Mouse (Mus musculus): Measurements from ENCODE around the gene Fancd2os. TPM values are rescaled to one million over a fixed set of nuclear protein-coding genes. Genes with fewer than 3 reads are reported as not detected.
A peak's percentile ranks its signal among the peaks of the same experiment; 100 is the strongest.

The Fancd2os gene
- total RNA-seq, 1 experiment = 0.45 TPM

- Histone ChIP-seq H3K36me3 (ENCODE audit: control insufficient read depth, insufficient read depth, low read length, poor library complexity, severe bottlenecking) (peaks cover 1% of the 10 kb centered on the region), H3K4me3 (ENCODE audit: insufficient read depth in 1 of 2, low read depth in 1 of 2, low read length in 2 of 2, poor library complexity in 1 of 2, severe bottlenecking in 1 of 2) (peak overlapping the region; percentile 25 to 57; a peak in 3 of 4 replicates), H3K27ac (ENCODE audit: insufficient read depth, low read depth, low read length, poor library complexity, severe bottlenecking) (no peak overlapping the region), H3K4me1 (ENCODE audit: control insufficient read depth in 2 of 2, insufficient read depth in 2 of 2, low read length in 2 of 2, poor library complexity in 1 of 2) (no peaks in the 10 kb centered on the region), H3K9me3 (ENCODE audit: control insufficient read depth, insufficient read depth, low read depth, low read length) (no peaks in the 10 kb centered on the region), H3K9ac (ENCODE audit: insufficient read depth, low read depth, low read length, poor library complexity, severe bottlenecking) (no peak overlapping the region; the same call in 1 of the 2 replicates)
- TF ChIP-seq MAFK (IDR thresholded peaks at IDR 0.05; ENCODE audit: insufficient read depth, low read depth, low read length) = no peak
- peak; percentile 80 for TF ChIP-seq ZNF384 (IDR thresholded peaks at IDR 0.05; ENCODE audit: low read depth, low read length)
- DNase-seq (ENCODE audit: low read depth, low spot score) = no peak
- in situ Hi-C loops (cut with MboI; ENCODE audit: low sequenced_read_pairs in 2 of 2, unreplicated experiment in 2 of 2) = no loop called here
Measured at GRCm38 (mm10) chr6:113623386-113623785, 22.9 kb upstream of the Fancd2os start.

GRCm38 (mm10) chr6:113615489-113615888 lies 15.0 kb upstream of the Fancd2os start:
- Histone ChIP-seq H3K9ac (ENCODE audit: insufficient read depth, low read depth, low read length, poor library complexity, severe bottlenecking) (no peak overlapping the region), H3K27ac (ENCODE audit: insufficient read depth, low read depth, low read length, poor library complexity, severe bottlenecking) (no peak overlapping the region), H3K4me1 (ENCODE audit: control insufficient read depth in 2 of 2, insufficient read depth in 2 of 2, low read length in 2 of 2, poor library complexity in 1 of 2) (peaks cover 0 to 8% of the 10 kb centered on the region in 2 experiments; a peak in 1 of 4 replicates), H3K4me3 (ENCODE audit: insufficient read depth in 1 of 2, low read depth in 1 of 2, low read length in 2 of 2, poor library complexity in 1 of 2, severe bottlenecking in 1 of 2) (no peak overlapping the region), H3K9me3 (ENCODE audit: control insufficient read depth, insufficient read depth, low read depth, low read length) (no peaks in the 10 kb centered on the region), H3K36me3 (ENCODE audit: control insufficient read depth, insufficient read depth, low read length, poor library complexity, severe bottlenecking) (peaks cover 15% of the 10 kb centered on the region)
- DNase-seq (ENCODE audit: low read depth, low spot score) = no peak
- in situ Hi-C loops (cut with MboI; ENCODE audit: low sequenced_read_pairs in 2 of 2, unreplicated experiment in 2 of 2) = no loop called here
- no peak for TF ChIP-seq MAFK (IDR thresholded peaks at IDR 0.05; ENCODE audit: insufficient read depth, low read depth, low read length)
- no peak for TF ChIP-seq HCFC1 (IDR thresholded peaks at IDR 0.05; ENCODE audit: borderline replicate concordance, insufficient read depth, low read length)
- no peak for TF ChIP-seq CHD2 (IDR thresholded peaks at IDR 0.05; ENCODE audit: low read depth, low read length)
- no peak for TF ChIP-seq ZNF384 (IDR thresholded peaks at IDR 0.05; ENCODE audit: low read depth, low read length)
- no peak for TF ChIP-seq ZC3H11A (IDR thresholded peaks at IDR 0.05; ENCODE audit: borderline replicate concordance, low read depth, low read length)

GRCm38 (mm10) chr6:113614997-113615396 lies 14.5 kb upstream of the Fancd2os start:
- H3K9me3 ChIP-seq (ENCODE audit: control insufficient read depth, insufficient read depth, low read depth, low read length) = no peaks in the 10 kb centered on the region
- in situ Hi-C loops (cut with MboI; ENCODE audit: low sequenced_read_pairs in 2 of 2, unreplicated experiment in 2 of 2) = no loop called here
- no peak for DNase-seq (ENCODE audit: low read depth, low spot score)

GRCm38 (mm10) chr6:113614152-113614551 lies 13.6 kb upstream of the Fancd2os start:
- H3K4me3 ChIP-seq (ENCODE audit: insufficient read depth in 1 of 2, low read depth in 1 of 2, low read length in 2 of 2, poor library complexity in 1 of 2, severe bottlenecking in 1 of 2) = no peak overlapping the region
- in situ Hi-C loops (cut with MboI; ENCODE audit: low sequenced_read_pairs in 2 of 2, unreplicated experiment in 2 of 2) = no loop called here
- peaks cover 17% of the 10 kb centered on the region for H3K36me3 ChIP-seq (ENCODE audit: control insufficient read depth, insufficient read depth, low read length, poor library complexity, severe bottlenecking)

More at GRCm38 (mm10) chr6:113614997-113615396, 14.5 kb upstream of the Fancd2os start:
- Histone ChIP-seq H3K4me1 (ENCODE audit: control insufficient read depth in 2 of 2, insufficient read depth in 2 of 2, low read length in 2 of 2, poor library complexity in 1 of 2) (peaks cover 0 to 8% of the 10 kb centered on the region in 2 experiments; a peak in 1 of 4 replicates), H3K4me3 (ENCODE audit: insufficient read depth in 1 of 2, low read depth in 1 of 2, low read length in 2 of 2, poor library complexity in 1 of 2, severe bottlenecking in 1 of 2) (no peak overlapping the region), H3K36me3 (ENCODE audit: control insufficient read depth, insufficient read depth, low read length, poor library complexity, severe bottlenecking) (peaks cover 16% of the 10 kb centered on the region), H3K9ac (ENCODE audit: insufficient read depth, low read depth, low read length, poor library complexity, severe bottlenecking) (no peak overlapping the region), H3K27ac (ENCODE audit: insufficient read depth, low read depth, low read length, poor library complexity, severe bottlenecking) (no peak overlapping the region)
- TF ChIP-seq HCFC1 (IDR thresholded peaks at IDR 0.05; ENCODE audit: borderline replicate concordance, insufficient read depth, low read length) (no peak), CHD2 (IDR thresholded peaks at IDR 0.05; ENCODE audit: low read depth, low read length) (no peak), ZNF384 (IDR thresholded peaks at IDR 0.05; ENCODE audit: low read depth, low read length) (no peak), MAFK (IDR thresholded peaks at IDR 0.05; ENCODE audit: insufficient read depth, low read depth, low read length) (no peak), ZC3H11A (IDR thresholded peaks at IDR 0.05; ENCODE audit: borderline replicate concordance, low read depth, low read length) (no peak)

More at GRCm38 (mm10) chr6:113614152-113614551, 13.6 kb upstream of the Fancd2os start:
- TF ChIP-seq HCFC1 (IDR thresholded peaks at IDR 0.05; ENCODE audit: borderline replicate concordance, insufficient read depth, low read length) = no peak
- no peak for TF ChIP-seq CHD2 (IDR thresholded peaks at IDR 0.05; ENCODE audit: low read depth, low read length)
- TF ChIP-seq ZNF384 (IDR thresholded peaks at IDR 0.05; ENCODE audit: low read depth, low read length) = no peak
- no peak for TF ChIP-seq ZC3H11A (IDR thresholded peaks at IDR 0.05; ENCODE audit: borderline replicate concordance, low read depth, low read length)
- TF ChIP-seq MAFK (IDR thresholded peaks at IDR 0.05; ENCODE audit: insufficient read depth, low read depth, low read length) = no peak
- Histone ChIP-seq H3K9ac (ENCODE audit: insufficient read depth, low read depth, low read length, poor library complexity, severe bottlenecking) (no peak overlapping the region), H3K4me1 (ENCODE audit: control insufficient read depth in 2 of 2, insufficient read depth in 2 of 2, low read length in 2 of 2, poor library complexity in 1 of 2) (peaks cover 0 to 8% of the 10 kb centered on the region in 2 experiments; a peak in 1 of 4 replicates), H3K9me3 (ENCODE audit: control insufficient read depth, insufficient read depth, low read depth, low read length) (no peaks in the 10 kb centered on the region), H3K27ac (ENCODE audit: insufficient read depth, low read depth, low read length, poor library complexity, severe bottlenecking) (no peak overlapping the region)
- DNase-seq (ENCODE audit: low read depth, low spot score) = no peak

Data from ES-E14 (cell line).